Mouse (Mus musculus) kidney, embryonic 16.5 days (tissue): ENCODE measurements around the gene Mafk. TPM values are rescaled to one million over a fixed set of nuclear protein-coding genes. Genes with fewer than 3 reads are reported as not detected.
A peak's percentile ranks its signal among the peaks of the same experiment; 100 is the strongest.

Experiments
- ATAC-seq: fragments of 200-750 bp; cut with Nextera tagmentation; 2 replicates; pipeline ENCODE4 v1.8.0; 2017; ENCODE audit warnings: moderate TSS enrichment; ENCODE audit not compliant: low FRiP score, low TSS enrichment
- H3K27ac ChIP-seq: fragments of 300-500 bp; sonication (generic); 2 replicates; pipeline ENCODE4 v1.5.1; 2014; ENCODE audit warnings: low read length
- H3K27me3 ChIP-seq: fragments of 300-500 bp; sonication (generic); 2 replicates; pipeline ENCODE4 v1.6.1; 2014; ENCODE audit warnings: low read length, control low read depth, mixed read lengths; ENCODE audit not compliant: insufficient read depth
- H3K36me3 ChIP-seq: fragments of 300-500 bp; sonication (generic); 2 replicates; pipeline ENCODE4 v1.6.1; 2014; ENCODE audit warnings: low read length, control low read depth, mixed read lengths; ENCODE audit not compliant: insufficient read depth
- H3K4me1 ChIP-seq: fragments of 300-500 bp; sonication (generic); 2 replicates; pipeline ENCODE4 v1.6.1; 2014; ENCODE audit warnings: low read length, control low read depth, mixed read lengths; ENCODE audit not compliant: insufficient read depth
- H3K4me2 ChIP-seq: fragments of 300-500 bp; sonication (generic); replicated peaks from 2 replicates; pipeline ENCODE4 v1.6.1; 2014; ENCODE audit warnings: low read depth, low read length
- H3K4me3 ChIP-seq: fragments of 300-500 bp; sonication (generic); 2 replicates; pipeline ENCODE4 v1.5.1; 2014; ENCODE audit warnings: mild to moderate bottlenecking, low read length
- H3K9ac ChIP-seq: fragments of 300-500 bp; sonication (generic); replicated peaks from 2 replicates; pipeline ENCODE4 v1.6.1; 2014; ENCODE audit warnings: low read length
- H3K9me3 ChIP-seq: fragments of 300-500 bp; sonication (generic); 2 replicates; pipeline ENCODE4 v1.6.1; 2016; ENCODE audit warnings: low read length, control low read depth
- WGBS: fragments of 180-500 bp; shearing (Covaris S2); extraction: QIAGEN DNeasy Blood & Tissue Kit; methylation state at CpG from one replicate; pipeline ENCODE4 v1.1.7; 2014; 5-methylcytosine and 5-hydroxymethylcytosine counted together
- polyA plus RNA-seq: library from polyadenylated mRNA; unstranded; fragments of >200 nt; fragmentation: Nextera tagmentation; extraction: Ambion mirVana; gene quantifications from 2 replicates; pipeline ENCODE4 v1.2.1, GENCODE M21; 2015

The Mafk gene
- polyA plus RNA-seq, 1 experiment from 2014 or later, result 13.3 TPM

GRCm38 (mm10) chr5:139794137-139794536 is 2.8 kb downstream of the Mafk start:
- no peak for ATAC-seq
- 88% methylated on average over 5 of the region's 5 CpGs for WGBS
- H3K27ac ChIP-seq, result no peak overlapping the region
- 0 out of 2 replicates have a peak overlapping the region, but pooled peaks have one; percentile 98 for H3K4me2 ChIP-seq
- H3K36me3 ChIP-seq, result no peaks in the 10 kb centered on the region
- H3K4me3 ChIP-seq, result no peak overlapping the region
- no peaks in the 10 kb centered on the region for H3K27me3 ChIP-seq
- H3K4me1 ChIP-seq, result peaks cover 58% of the 10 kb centered on the region
- no peaks in the 10 kb centered on the region for H3K9me3 ChIP-seq
- no peak overlapping the region for H3K9ac ChIP-seq

GRCm38 (mm10) chr5:139794938-139795337 is 3.6 kb downstream of the Mafk start:
- no peak for ATAC-seq
- Histone ChIP-seq H3K9ac (no peak overlapping the region; the same call in 1 of the 2 replicates), H3K27me3 (no peaks in the 10 kb centered on the region), H3K27ac (no peak overlapping the region), H3K4me3 (no peak overlapping the region), H3K4me1 (peaks cover 58% of the 10 kb centered on the region), H3K9me3 (no peaks in the 10 kb centered on the region), H3K4me2 (no peak overlapping the region), H3K36me3 (0 out of 2 replicates have a peak, but pooled peaks cover 4% of the 10 kb centered on the region)
- WGBS, result 51% methylated on average over 10 of the region's 10 CpGs

- H3K27me3 ChIP-seq, result no peaks in the 10 kb centered on the region
Observed at GRCm38 (mm10) chr5:139796001-139796620, 4.8 kb downstream of the Mafk start.

GRCm38 (mm10) chr5:139796900-139797299 is 5.6 kb downstream of the Mafk start:
- Histone ChIP-seq H3K36me3 (peaks cover 20% of the 10 kb centered on the region; the same call in 1 of the 2 replicates), H3K27me3 (no peaks in the 10 kb centered on the region), H3K4me3 (peak overlapping the region; percentile 1; the same call in 1 of the 2 replicates), H3K27ac (peak overlapping the region; percentile 84), H3K9ac (peak overlapping the region; percentile 18; the same call in 1 of the 2 replicates), H3K4me2 (peak overlapping the region; percentile 38), H3K4me1 (peaks cover 53% of the 10 kb centered on the region), H3K9me3 (no peaks in the 10 kb centered on the region)
- WGBS, result 6% methylated on average over 13 of the region's 13 CpGs
- peak; percentile 69 for ATAC-seq

More at GRCm38 (mm10) chr5:139796001-139796620, 4.8 kb downstream of the Mafk start:
- Histone ChIP-seq H3K36me3 (peaks cover 13% of the 10 kb centered on the region; the same call in 1 of the 2 replicates), H3K4me3 (no peak overlapping the region), H3K4me1 (peaks cover 55% of the 10 kb centered on the region), H3K9ac (0 out of 2 replicates have a peak overlapping the region, but pooled peaks have one; percentile 18), H3K9me3 (no peaks in the 10 kb centered on the region), H3K27ac (peak overlapping the region; percentile 84; the same call in 1 of the 2 replicates), H3K4me2 (no peak overlapping the region)
- no peak for ATAC-seq
- WGBS, result 77% methylated on average over 9 of the region's 9 CpGs

GRCm38 (mm10) chr5:139797473-139798167 is 6.3 kb downstream of the Mafk start:
- peak; percentile 40 for ATAC-seq
- Histone ChIP-seq H3K36me3 (peaks cover 21% of the 10 kb centered on the region; the same call in 1 of the 2 replicates), H3K9me3 (no peaks in the 10 kb centered on the region), H3K27me3 (no peaks in the 10 kb centered on the region), H3K27ac (peak overlapping the region; percentile 84), H3K4me3 (no peak overlapping the region), H3K4me1 (peaks cover 46% of the 10 kb centered on the region), H3K4me2 (peak overlapping the region; percentile 38), H3K9ac (0 out of 2 replicates have a peak overlapping the region, but pooled peaks have one; percentile 27)
- WGBS, result 43% methylated on average over 11 of the region's 11 CpGs

- H3K4me2 ChIP-seq, result no peak overlapping the region; the same call in 1 of the 2 replicates
- peak; percentile 0; the same call in 1 of the 2 replicates for ATAC-seq
- H3K27ac ChIP-seq, result 0 out of 2 replicates have a peak overlapping the region, but pooled peaks have one; percentile 33
- 0 out of 2 replicates have a peak overlapping the region, but pooled peaks have one; percentile 27 for H3K9ac ChIP-seq
- H3K4me3 ChIP-seq, result no peak overlapping the region
- H3K9me3 ChIP-seq, result no peaks in the 10 kb centered on the region
- WGBS, result 40% methylated on average over 11 of the region's 12 CpGs
- H3K27me3 ChIP-seq, result no peaks in the 10 kb centered on the region
- H3K4me1 ChIP-seq, result peaks cover 39% of the 10 kb centered on the region
- H3K36me3 ChIP-seq, result peaks cover 21% of the 10 kb centered on the region; the same call in 1 of the 2 replicates
Observed at GRCm38 (mm10) chr5:139798168-139798900, 7.0 kb downstream of the Mafk start.

GRCm38 (mm10) chr5:139799041-139799440 is 7.7 kb downstream of the Mafk start:
- H3K4me1 ChIP-seq, result peaks cover 39% of the 10 kb centered on the region

GRCm38 (mm10) chr5:139799801-139800590 is 8.7 kb downstream of the Mafk start:
- Histone ChIP-seq H3K27me3 (no peaks in the 10 kb centered on the region), H3K9me3 (no peaks in the 10 kb centered on the region), H3K4me3 (no peak overlapping the region), H3K27ac (no peak overlapping the region), H3K36me3 (peaks cover 21% of the 10 kb centered on the region; the same call in 1 of the 2 replicates), H3K9ac (no peak overlapping the region), H3K4me1 (peaks cover 38% of the 10 kb centered on the region), H3K4me2 (no peak overlapping the region)
- ATAC-seq, result no peak
- 90% methylated on average over 33 of the region's 33 CpGs for WGBS

More at GRCm38 (mm10) chr5:139799041-139799440, 7.7 kb downstream of the Mafk start:
- no peak overlapping the region for H3K4me2 ChIP-seq
- H3K27ac ChIP-seq, result no peak overlapping the region
- peaks cover 21% of the 10 kb centered on the region; the same call in 1 of the 2 replicates for H3K36me3 ChIP-seq
- H3K9me3 ChIP-seq, result no peaks in the 10 kb centered on the region
- H3K9ac ChIP-seq, result no peak overlapping the region
- H3K4me3 ChIP-seq, result no peak overlapping the region
- no peaks in the 10 kb centered on the region for H3K27me3 ChIP-seq
- ATAC-seq, result no peak
- WGBS, result 94% methylated on average over 9 of the region's 9 CpGs

- Histone ChIP-seq H3K36me3 (peaks cover 25% of the 10 kb centered on the region; the same call in 1 of the 2 replicates), H3K9ac (no peak overlapping the region), H3K4me2 (no peak overlapping the region), H3K9me3 (no peaks in the 10 kb centered on the region), H3K27me3 (no peaks in the 10 kb centered on the region), H3K4me3 (no peak overlapping the region), H3K27ac (no peak overlapping the region), H3K4me1 (peaks cover 37% of the 10 kb centered on the region)
- whole genome bisulfite sequencing, result 89% methylated on average over 8 of the region's 8 CpGs
- ATAC-seq, result no peak
Observed at GRCm38 (mm10) chr5:139801231-139801630, 9.9 kb downstream of the Mafk start.
